Mouse (Mus musculus): ENCODE data around the gene Insr.
"Not testable (repeated sequence)": the region's sequence is repeated elsewhere in the genome, so short reads cannot be mapped to it uniquely, and the experiment has no call there.

The Insr gene

DNA sequence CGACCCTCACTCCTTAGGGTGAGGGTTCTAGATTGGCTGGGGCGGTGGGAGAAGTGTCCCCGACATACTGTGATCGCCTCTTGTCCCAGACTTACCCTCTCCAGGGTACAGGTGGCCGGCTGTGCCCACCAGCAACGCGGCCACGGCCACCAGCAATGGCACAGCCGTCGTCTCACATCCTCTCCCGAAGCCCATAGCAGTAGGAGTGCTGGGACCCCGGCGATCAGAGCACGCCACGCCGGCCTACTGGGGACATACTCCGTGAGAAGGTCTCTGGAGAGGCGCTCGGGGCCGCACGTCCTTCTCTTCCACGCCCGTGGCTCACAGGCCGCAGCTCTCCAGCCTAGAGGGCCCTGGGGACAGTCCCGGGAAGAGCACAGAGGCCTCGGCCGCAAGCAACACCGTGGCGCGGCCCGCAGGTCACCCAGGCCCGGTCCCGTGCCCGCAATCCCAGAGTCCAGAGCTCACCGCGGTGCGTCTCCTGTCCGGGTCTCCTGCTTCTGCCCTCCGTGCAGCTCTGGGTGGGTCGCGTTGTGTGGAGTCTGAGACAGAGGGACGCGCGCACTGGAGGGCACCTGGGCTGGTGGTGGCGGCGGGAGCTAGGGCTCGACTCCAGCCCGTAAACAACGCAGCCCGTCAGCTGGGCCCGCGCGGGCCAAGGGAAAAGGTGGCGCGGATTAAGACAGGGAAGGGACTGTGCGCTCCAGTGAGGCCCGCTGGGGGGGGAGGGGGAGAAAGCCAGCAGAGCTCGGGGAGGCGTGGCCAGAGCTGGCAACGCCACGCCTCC, at the start of gene Insr:
Gene Insr, minus strand, starts transcription at position 684 of the 787 bp plus-strand sequence.
- DNase-seq (ENCODE audit: extremely low read depth, low read depth, low spot score), result no peak

- no peak for DNase-seq (ENCODE audit: extremely low read depth, low read depth, low spot score)
Measured at GRCm38 (mm10) chr8:3327538-3328245, 48.3 kb upstream of the Insr start.

GRCm38 (mm10) chr8:3327056-3327455, 47.6 kb upstream of the Insr start:
- DNase-seq (ENCODE audit: extremely low read depth, low read depth, low spot score), result no peak

GRCm38 (mm10) chr8:3324253-3324652, 44.8 kb upstream of the Insr start:
- DNase-seq (ENCODE audit: extremely low read depth, low read depth, low spot score), result no peak

GRCm38 (mm10) chr8:3319267-3319666, 39.9 kb upstream of the Insr start:
- DNase-seq (ENCODE audit: extremely low read depth, low read depth, low spot score), result not testable (repeated sequence)

DNA sequence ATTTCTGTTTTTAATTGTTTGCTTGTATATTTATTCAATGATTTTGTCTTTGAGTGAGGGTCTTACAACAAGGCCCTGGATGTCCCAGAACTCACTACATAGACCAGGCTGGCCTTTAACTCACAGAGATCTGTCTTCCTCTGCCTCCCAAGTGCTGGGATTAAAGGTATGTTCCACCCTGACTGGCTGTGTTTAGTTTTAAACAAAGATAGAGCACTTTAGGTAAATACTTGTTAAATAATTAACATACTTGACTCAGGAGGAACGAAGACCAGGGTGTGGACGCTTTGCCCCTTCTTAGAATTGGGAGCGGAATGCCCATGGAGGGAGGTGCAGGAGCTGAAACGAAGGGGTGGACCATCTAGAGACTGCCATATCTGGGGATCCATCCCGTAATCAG, 37.2 kb upstream of the Insr start:
- DNase-seq (ENCODE audit: extremely low read depth, low read depth, low spot score), result no peak

DNA sequence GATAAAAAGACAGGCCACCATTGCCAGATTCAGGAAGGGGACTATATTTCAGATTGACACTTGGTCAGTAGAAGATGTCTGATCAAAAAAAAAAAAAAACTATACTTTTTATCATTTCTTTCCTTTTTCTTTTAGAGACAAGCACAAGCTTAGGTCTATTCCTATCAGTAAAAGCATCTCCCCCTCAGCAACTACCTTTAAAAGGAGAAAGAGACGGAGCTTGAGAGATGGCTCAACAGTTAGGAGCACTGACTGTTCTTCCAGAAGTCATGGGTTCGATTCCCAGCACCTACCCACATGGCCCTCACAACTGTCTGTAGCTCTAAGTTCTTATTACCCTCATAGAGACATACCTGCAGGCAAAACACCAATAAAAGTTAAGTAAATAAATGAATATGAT, 34.9 kb upstream of the Insr start:
- DNase-seq (ENCODE audit: extremely low read depth, low read depth, low spot score), result no peak

DNA sequence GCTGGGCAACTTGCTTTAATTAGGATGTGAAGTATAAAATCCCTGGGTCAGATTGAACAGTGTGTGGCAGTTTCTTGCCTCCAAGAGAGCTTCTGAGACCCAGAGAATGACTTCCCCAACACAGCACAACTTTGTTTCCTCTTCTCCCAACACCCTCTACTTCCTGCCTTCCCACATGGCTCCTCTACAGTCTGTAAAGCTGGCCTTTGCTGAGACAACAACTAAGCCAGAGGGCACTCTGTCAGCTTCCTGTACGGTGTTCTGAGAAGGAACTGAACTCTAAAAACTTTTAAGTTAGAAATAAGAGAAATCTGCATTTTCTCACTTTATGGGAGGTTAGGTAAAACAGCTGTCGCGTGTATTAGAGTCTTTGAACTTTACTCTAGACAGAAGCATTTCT, 34.4 kb upstream of the Insr start:
- no peak for DNase-seq (ENCODE audit: extremely low read depth, low read depth, low spot score)

DNA sequence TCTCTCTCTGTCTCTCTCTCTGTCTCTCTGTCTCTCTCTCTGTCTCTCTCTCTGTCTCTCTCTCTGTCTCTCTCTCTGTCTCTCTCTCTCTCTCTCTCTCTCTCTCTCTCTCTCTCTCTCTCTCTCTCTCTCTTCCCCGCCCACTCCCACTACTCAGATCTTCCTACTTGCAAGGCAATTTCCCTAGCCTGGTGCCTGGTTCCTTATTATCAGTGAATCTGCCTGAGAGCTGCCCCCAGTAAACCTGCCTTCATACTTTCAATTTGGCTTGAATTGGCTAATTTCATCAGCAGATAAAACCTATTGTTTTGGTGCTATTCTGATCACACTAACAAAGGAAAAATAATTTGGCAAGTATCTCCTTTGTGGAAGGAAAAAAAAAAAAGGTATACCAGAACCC, 34.0 kb upstream of the Insr start:
- DNase-seq (ENCODE audit: extremely low read depth, low read depth, low spot score), result not testable (repeated sequence)

- no peak for DNase-seq (ENCODE audit: extremely low read depth, low read depth, low spot score)
Measured at GRCm38 (mm10) chr8:3311482-3311881, 32.1 kb upstream of the Insr start.

- no peak for DNase-seq (ENCODE audit: extremely low read depth, low read depth, low spot score)
Measured at GRCm38 (mm10) chr8:3309636-3310035, 30.2 kb upstream of the Insr start.

- DNase-seq (ENCODE audit: extremely low read depth, low read depth, low spot score), result not testable (repeated sequence)
Measured at GRCm38 (mm10) chr8:3308205-3308800, 28.9 kb upstream of the Insr start.

DNA sequence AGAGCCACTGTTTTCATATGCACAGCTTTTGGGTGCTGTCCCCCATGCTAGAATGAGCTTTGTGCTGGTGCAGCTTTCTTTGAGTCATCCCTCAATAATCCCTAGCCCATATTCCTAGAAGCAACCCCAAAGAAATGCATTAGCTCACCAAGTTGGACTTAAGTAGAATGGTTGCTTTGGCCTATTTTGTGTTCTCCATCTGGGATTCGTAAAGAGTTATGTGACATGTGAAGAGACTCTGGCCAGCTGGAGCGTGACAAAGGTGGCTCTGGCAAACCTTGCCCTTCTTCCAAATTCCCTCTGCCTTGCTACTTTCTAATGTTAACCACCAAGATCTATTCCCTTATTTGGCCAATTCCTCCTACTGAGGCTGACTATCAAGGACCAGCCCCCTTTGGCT, 22.7 kb upstream of the Insr start:
- DNase-seq (ENCODE audit: extremely low read depth, low read depth, low spot score), result no peak

DNA sequence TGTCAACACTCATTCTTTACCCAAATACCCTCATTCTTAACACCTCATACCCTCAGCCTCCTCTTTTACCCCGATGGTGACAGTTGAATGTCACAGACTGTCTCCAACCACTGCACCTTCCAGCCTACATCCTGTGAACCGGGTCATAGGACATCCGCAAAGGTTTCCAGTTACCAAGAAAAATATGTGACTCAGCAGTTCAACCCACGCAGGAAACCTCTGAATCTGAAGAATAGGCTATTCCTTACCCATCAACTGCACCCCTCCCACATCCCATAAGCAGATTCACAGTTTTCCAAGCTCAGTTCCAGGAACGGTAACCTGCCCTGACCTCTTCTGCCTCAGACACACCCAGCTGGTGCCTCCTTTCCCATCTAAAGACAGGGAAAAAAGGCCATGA, 19.9 kb upstream of the Insr start:
- no peak for DNase-seq (ENCODE audit: extremely low read depth, low read depth, low spot score)

- DNase-seq (ENCODE audit: extremely low read depth, low read depth, low spot score), result no peak
Measured at GRCm38 (mm10) chr8:3285824-3286223, 6.4 kb upstream of the Insr start.

DNA sequence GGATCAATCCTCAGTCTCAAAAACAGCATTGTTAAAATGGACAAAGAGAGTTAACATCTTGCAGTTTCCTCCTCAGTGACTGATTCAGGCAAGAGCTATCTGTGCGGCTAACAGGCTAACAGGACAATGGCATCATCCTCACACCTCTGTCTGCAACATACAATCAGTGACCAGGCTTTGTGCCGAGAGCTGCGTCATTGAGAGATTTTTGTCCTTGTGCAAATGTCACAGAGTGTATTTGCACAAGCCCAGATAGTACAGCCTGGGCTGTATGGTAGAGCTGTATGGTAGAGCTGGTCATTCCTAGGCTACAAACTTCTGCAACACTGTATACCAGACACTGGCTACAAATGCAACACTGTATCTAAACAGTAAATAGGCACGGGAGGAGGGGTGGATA, 5.2 kb upstream of the Insr start:
- no peak for DNase-seq (ENCODE audit: extremely low read depth, low read depth, low spot score)

DNA sequence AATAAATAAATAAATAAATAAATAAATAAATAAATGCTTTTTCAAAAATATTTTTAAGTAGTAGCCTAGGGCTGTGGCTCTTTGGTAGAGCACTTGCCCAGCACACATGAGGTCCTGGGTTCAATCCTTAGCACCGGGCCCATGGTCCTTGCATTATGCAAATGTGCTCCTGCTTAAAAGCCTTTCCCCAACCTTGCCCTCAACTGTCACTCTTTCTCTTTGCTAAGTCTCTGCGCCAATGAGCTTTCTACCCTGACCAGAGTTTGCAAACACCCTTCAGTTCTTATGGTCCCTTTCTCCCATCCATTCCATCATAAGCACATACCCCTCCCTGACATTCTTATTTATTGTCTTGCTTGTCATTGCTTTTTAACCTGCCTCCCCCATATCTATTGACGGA, 1.9 kb upstream of the Insr start:
- no peak for DNase-seq (ENCODE audit: extremely low read depth, low read depth, low spot score)

GRCm38 (mm10) chr8:3280266-3280910, 971 bp upstream of the Insr start:
- DNase-seq (ENCODE audit: extremely low read depth, low read depth, low spot score), result no peak

DNA sequence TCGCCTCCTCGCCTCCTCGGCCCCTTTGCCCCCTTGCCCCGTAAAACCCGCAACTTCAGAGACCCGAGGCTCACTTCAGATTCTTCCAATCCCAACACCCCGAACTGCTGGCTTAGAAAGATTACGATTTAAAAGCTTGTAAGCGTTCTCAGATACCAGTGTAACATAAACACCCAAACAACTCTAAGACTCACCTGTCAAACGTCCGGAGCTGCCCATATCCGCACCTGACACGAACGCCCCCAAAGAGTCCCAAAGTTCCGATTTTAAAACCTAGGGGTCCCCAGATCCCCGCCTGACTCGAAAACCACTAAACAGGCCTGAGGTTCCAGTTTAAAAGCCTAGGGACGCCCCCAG, 282 bp upstream of the Insr start:
- no peak for DNase-seq (ENCODE audit: extremely low read depth, low read depth, low spot score)

- no peak for DNase-seq (ENCODE audit: extremely low read depth, low read depth, low spot score)
Measured at GRCm38 (mm10) chr8:3278181-3278820, 1.1 kb downstream of the Insr start.

DNA sequence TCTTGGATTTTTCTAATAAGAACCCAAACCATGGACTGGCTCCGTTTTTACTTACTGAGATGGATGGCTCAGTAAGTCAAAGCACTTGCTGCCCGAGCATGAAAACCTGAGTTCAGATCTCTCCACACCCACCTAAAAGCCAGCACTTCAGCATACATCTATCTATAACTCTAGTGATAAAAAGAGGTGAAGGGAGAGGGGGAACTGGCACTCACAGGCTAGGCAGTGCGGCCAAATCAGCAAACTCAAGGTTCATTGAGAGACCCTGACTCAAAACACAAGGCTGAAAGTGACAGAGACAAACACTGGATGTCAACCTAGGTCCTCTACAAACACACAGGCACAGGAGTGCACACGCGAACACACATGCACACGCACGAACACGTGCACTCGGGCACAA, 2.2 kb downstream of the Insr start:
- no peak for DNase-seq (ENCODE audit: extremely low read depth, low read depth, low spot score)

All from fat pad, adult 2 months (tissue).